Mouse (Mus musculus) right cerebral cortex, postnatal 14 days (tissue): ENCODE measurements around the gene Hhex.
A peak's percentile ranks its signal among the peaks of the same experiment; 100 is the strongest.

ENCODE experiments used
- DNase-seq: peaks from one replicate; pipeline ENCODE4 v3.0.0; 2022

Hhex gene

GRCm38 (mm10) chr19:37434263-37434951 lies at the start of gene Hhex:
Hhex (plus strand) TSS chr19:37434810.
- DNase-seq, result peak; percentile 63

- no peak for DNase-seq
These were observed 48.5 kb upstream of the Hhex start for GRCm38 (mm10) chr19:37386126-37386525.

DNA sequence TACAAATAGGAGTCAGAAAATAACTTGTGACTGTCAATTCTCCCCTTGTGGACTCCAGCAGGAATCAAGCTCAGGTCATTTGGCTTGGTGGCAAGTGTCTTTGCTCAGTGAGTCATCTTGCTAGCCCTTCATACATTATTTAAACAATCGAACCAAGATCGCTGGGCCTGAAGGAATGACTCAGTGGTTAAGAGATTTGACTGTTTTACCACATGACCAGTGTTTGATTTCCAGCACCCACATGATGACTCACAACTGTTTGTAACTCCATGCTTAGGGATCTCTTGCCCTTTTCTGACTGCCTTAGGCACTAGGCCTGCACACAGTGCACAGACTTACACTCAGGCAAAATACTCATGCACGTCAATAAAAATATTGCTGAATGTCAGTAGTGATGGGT lies 42.7 kb upstream of the Hhex start:
- DNase-seq, result no peak

DNA sequence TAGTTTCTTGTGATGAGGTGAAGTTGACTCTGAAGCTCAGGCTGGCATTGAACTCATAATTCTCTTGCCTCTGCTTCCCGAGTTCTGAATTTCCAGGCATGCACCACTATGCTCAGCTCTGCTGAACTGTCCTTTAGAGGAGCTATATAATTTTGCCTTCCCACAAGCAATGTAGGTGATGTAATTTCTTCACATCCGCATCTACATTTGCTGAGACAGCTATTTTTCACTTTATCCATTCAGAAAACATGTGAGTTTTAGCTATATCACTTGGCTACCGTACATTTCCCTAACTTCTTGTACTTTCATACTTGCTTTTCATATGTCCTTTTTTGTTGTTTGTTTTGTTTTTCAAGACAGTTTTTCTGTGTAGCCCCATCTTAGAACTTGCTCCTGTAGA lies 38.3 kb upstream of the Hhex start:
- DNase-seq, result no peak

DNA sequence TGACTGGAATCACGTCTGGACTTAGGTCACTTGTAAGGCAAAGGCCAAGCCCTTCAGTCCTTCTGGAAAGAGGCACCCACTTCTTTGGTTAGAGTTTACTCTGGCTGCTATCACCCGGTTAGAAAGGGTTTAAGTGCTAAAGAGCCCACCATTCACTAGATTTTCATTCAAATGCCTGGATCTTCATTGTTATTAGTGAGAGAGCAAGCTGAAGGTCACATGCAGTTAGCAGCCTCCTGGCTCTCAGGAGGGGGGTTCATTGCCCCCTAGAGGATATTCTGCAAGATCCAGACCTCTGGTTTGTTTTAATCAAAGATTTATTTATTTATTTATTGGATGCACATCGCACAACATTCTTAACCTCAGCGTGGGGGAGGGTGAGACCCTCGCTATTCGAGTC lies 33.7 kb upstream of the Hhex start:
- no peak for DNase-seq

GRCm38 (mm10) chr19:37418294-37418693 lies 16.3 kb upstream of the Hhex start:
- DNase-seq, result peak; percentile 29

DNA sequence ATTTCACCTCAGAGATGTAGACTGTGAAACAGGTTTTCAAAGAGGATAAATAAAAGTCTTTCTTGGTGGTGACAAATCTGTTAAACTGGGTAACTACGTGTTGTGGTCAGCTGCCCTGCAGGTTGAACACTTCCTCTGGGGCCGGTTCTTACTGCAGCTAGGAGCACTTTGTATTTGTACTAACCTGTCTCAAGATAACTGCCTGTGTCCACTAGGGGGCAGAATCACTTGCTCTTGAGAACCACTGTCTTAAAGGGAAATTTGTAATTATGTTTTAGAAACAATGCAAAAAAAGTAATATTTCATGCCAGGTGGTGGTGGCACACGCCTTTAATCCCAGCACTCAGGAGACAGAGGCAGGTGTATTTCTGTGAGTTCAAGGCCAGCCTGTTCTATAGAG lies 15.0 kb upstream of the Hhex start:
- peak; percentile 52 for DNase-seq

GRCm38 (mm10) chr19:37428589-37428988 lies 6.0 kb upstream of the Hhex start:
- no peak for DNase-seq

DNA sequence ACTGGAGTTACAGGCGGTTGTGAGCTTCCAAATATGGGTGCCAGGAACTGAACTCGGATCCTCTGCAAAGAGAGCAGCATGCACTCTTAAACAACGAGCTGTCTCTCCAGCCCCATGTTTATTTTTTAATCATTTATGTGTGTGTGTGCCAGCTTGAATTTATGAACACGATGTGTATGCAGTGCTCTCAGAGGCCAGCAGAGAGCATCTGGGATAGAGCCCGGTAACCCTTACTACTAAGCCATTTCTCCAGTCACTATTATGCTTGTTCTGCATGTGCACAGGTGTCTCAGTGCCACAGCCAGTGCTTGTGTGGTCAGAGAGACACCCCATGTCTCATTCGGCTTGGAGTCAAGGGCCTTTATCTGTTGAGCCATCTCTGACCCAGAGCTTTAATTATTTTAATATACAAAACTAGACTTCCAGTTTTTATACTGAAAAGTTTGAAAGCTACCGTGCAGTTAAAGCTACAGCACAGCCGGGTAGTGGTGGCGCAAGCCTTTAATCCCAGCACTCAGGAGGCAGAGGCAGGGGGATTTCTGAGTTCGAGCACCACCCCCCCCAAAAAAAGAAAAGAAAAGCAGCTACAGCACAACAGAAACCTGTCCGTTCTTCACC lies 3.4 kb upstream of the Hhex start:
- no peak for DNase-seq

GRCm38 (mm10) chr19:37432868-37433570 lies 1.6 kb upstream of the Hhex start:
- no peak for DNase-seq

- no peak for DNase-seq
These were observed 731 bp upstream of the Hhex start for GRCm38 (mm10) chr19:37433895-37434262.

DNA sequence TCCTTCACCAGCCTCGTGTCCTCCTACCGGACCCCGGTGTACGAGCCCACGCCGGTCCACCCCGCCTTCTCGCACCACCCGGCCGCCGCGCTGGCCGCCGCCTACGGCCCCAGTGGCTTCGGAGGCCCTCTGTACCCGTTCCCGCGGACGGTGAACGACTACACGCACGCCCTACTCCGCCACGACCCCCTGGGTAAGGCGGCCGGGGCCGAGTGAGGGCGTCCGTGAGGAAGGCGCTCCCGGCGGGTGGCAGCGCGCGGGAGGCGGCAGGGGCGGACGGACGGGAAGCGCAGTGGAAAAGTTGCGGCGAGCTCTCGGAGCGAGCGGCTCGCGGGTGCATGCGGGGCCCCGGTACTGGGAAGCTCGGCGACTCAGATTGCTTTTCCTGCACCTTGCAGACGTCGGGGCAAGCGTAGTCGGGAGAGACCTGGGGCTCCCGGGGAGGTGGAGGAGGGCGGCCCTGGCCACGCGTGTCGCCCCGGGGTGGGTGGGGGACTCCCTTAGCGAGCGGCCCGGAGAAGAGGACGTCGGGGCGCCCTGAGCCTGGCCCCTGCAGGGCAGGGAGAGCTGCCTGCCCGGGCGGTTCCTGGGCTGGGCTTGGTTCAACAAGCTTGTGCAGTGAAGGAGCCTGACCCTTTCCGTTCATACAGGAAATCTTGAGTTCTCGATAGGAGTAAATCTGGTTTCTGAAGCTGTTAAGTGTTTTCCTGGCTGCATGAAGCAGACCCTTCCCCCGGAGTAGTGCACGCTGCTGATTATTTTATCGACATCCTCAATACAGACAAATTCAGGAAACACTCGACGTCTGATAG lies 637 bp downstream of the Hhex start:
- no peak for DNase-seq

DNA sequence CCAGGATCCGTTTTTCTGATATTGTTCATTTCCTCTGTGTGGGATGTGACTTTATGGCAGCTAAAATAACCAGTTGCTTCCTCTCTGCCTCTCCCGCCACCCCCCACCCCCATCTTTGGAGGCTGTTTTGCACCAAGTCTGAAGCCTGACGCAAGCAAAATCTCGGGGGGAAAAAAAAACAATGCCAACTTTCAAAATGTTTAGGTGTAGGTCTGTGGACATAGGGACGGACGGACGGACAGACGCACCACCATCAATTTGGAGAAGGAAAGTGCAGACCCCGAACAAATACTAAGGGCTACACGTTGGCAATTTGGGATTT lies 1.2 kb downstream of the Hhex start:
- DNase-seq, result no peak

GRCm38 (mm10) chr19:37436514-37437288 lies 2.1 kb downstream of the Hhex start:
- peak; percentile 22 for DNase-seq

GRCm38 (mm10) chr19:37437289-37437606 lies 2.6 kb downstream of the Hhex start:
- DNase-seq, result no peak

DNA sequence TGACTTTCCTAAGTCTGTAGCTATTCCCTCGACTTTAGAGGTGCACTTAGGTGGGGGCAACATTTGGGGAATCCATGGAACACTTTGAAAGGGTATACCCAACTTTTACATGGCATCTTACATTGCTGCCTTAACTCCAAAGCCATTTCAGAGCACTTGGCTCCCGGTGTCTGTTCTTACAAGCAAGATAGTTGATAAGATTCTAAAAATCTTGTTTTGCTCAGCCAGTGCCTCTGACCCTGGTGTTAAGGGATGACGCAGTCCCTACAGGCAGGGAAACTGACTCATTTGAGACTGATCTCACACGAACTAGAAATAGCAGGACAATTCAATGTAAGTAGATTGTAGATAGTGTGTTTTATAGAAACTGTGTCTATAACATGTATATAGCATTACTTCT lies 5.6 kb downstream of the Hhex start:
- DNase-seq, result no peak

DNA sequence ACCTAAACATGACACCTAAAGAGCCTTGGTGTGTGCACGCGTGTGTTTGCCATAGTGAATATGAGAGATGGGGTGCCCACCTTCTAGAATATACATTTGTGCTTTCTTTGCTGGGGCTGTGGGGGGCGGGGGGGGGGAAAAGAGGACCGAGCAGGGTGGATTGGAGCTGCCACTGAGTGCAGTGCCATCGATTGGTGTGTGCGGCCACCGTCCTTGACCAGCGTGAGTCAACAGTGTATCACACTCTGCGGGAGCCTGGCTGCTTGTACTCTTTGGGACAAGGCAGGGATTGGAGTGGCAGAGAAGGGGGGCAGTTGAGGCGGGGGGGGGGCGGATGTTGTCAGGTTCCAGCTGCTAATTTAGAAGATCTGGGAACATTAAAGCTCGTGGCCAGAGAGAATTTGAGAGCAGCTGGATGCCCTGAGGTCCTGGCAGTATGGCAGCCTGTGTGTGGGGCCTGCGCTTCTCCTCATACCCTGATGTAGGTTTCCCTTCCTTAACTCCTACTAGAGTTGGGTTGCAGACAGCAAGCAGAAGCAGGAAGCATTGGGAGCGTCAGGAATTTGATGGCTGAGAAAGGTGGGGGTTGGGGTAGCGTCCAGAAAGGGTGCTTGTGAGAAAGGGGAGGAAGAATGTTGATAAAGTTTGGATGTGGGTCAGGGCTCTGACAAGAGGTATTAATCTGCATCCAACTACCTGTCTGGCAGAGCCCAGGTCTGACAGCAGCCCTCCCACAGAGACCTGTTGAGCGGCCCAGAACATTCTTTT lies 6.3 kb downstream of the Hhex start:
- DNase-seq, result no peak

GRCm38 (mm10) chr19:37442524-37443286 lies 8.1 kb downstream of the Hhex start:
- DNase-seq, result no peak

GRCm38 (mm10) chr19:37443631-37444140 lies 9.1 kb downstream of the Hhex start:
- no peak for DNase-seq

GRCm38 (mm10) chr19:37448212-37448611 lies 13.6 kb downstream of the Hhex start:
- DNase-seq, result no peak

- no peak for DNase-seq
These were observed 14.6 kb downstream of the Hhex start for GRCm38 (mm10) chr19:37449246-37449645.
